Mouse (Mus musculus) heart, embryonic 13.5 days (tissue): ENCODE measurements at regions not wholly inside any gene's neighbourhood (a gene's known extent, or its start where the extent isn't known, plus 50 kb on each side); places are given as distances from the start of the nearest gene placed in this dataset.

Experiments
- ATAC-seq: fragments of 200-750 bp; cut with Nextera tagmentation; 2 replicates; pipeline ENCODE4 v1.8.0; 2017; ENCODE audit warnings: moderate TSS enrichment; ENCODE audit not compliant: insufficient number of reproducible peaks, low FRiP score, low TSS enrichment; ENCODE audit errors: extremely low read depth
- H3K27ac ChIP-seq: fragments of 300-500 bp; sonication (generic); replicated peaks from 2 replicates; pipeline ENCODE4 v1.5.1; 2015; ENCODE audit warnings: moderate library complexity, mild to moderate bottlenecking, inconsistent platforms
- H3K27me3 ChIP-seq: fragments of 300-500 bp; sonication (generic); replicated peaks from 2 replicates; pipeline ENCODE4 v1.6.1; 2015; ENCODE audit warnings: mild to moderate bottlenecking, inconsistent platforms
- H3K36me3 ChIP-seq: fragments of 300-500 bp; sonication (generic); 2 replicates; pipeline ENCODE4 v1.6.1; 2015; ENCODE audit warnings: mild to moderate bottlenecking, inconsistent platforms
- H3K4me1 ChIP-seq: fragments of 300-500 bp; sonication (generic); 2 replicates; pipeline ENCODE4 v1.6.1; 2015; ENCODE audit warnings: inconsistent platforms
- H3K4me2 ChIP-seq: fragments of 300-500 bp; sonication (generic); 2 replicates; pipeline ENCODE4 v1.6.1; 2015; ENCODE audit warnings: inconsistent platforms, mild to moderate bottlenecking, moderate library complexity
- H3K4me3 ChIP-seq: fragments of 300-500 bp; sonication (generic); 2 replicates; pipeline ENCODE4 v1.5.1; 2015; ENCODE audit warnings: moderate library complexity, mild to moderate bottlenecking, inconsistent platforms
- H3K9ac ChIP-seq: fragments of 300-500 bp; sonication (generic); 2 replicates; pipeline ENCODE4 v1.6.1; 2015; ENCODE audit warnings: inconsistent platforms, mild to moderate bottlenecking, moderate library complexity
- H3K9me3 ChIP-seq: fragments of 300-500 bp; sonication (generic); 2 replicates; pipeline ENCODE4 v1.6.1; 2016; ENCODE audit warnings: inconsistent platforms
- WGBS: fragments of 180-500 bp; shearing (Covaris S2); methylation state at CpG from one replicate; pipeline ENCODE4 v1.1.7; 2015; ENCODE audit warnings: mixed read lengths; 5-methylcytosine and 5-hydroxymethylcytosine counted together

- peaks cover 6% of the 10 kb centered on the region; the same call in 1 of the 2 replicates for H3K4me1 ChIP-seq
- H3K9ac ChIP-seq: no peak overlapping the region
- H3K36me3 ChIP-seq: no peaks in the 10 kb centered on the region
- H3K4me2 ChIP-seq: no peak overlapping the region
- peaks cover 6% of the 10 kb centered on the region; the same call in 1 of the 2 replicates for H3K9me3 ChIP-seq
- WGBS: 90% methylated on average over 15 of the region's 15 CpGs
- H3K27ac ChIP-seq: no peak overlapping the region
- H3K4me3 ChIP-seq: no peak overlapping the region
- H3K27me3 ChIP-seq: no peaks in the 10 kb centered on the region
- no peak for ATAC-seq
Observed at GRCm38 (mm10) chr15:96217896-96218295, 69.4 kb upstream of the Arid2 start.

- Histone ChIP-seq H3K4me3 (no peak overlapping the region), H3K27me3 (no peaks in the 10 kb centered on the region), H3K27ac (no peak overlapping the region), H3K36me3 (no peaks in the 10 kb centered on the region), H3K9ac (no peak overlapping the region), H3K4me2 (no peak overlapping the region), H3K4me1 (peaks cover 6% of the 10 kb centered on the region; the same call in 1 of the 2 replicates), H3K9me3 (peaks cover 6% of the 10 kb centered on the region; the same call in 1 of the 2 replicates)
- 62% methylated on average over 7 of the region's 7 CpGs for WGBS
- no peak for ATAC-seq
Observed at GRCm38 (mm10) chr15:96219746-96220145, 67.6 kb upstream of the Arid2 start.

- 84% methylated on average over 3 of the region's 3 CpGs for WGBS
- Histone ChIP-seq H3K9me3 (no peaks in the 10 kb centered on the region), H3K4me3 (no peak overlapping the region), H3K27ac (no peak overlapping the region), H3K4me1 (no peaks in the 10 kb centered on the region), H3K36me3 (no peaks in the 10 kb centered on the region), H3K9ac (no peak overlapping the region), H3K4me2 (no peak overlapping the region), H3K27me3 (no peaks in the 10 kb centered on the region)
- no peak for ATAC-seq
Observed at GRCm38 (mm10) chr15:96231969-96232368, 55.3 kb upstream of the Arid2 start.

GRCm38 (mm10) chr15:96233113-96233512 is 54.2 kb upstream of the Arid2 start:
- H3K4me1 ChIP-seq: no peaks in the 10 kb centered on the region
- no peak overlapping the region for H3K27ac ChIP-seq
- H3K9me3 ChIP-seq: no peaks in the 10 kb centered on the region
- H3K4me2 ChIP-seq: no peak overlapping the region
- no peak for ATAC-seq
- no peak overlapping the region for H3K9ac ChIP-seq
- H3K27me3 ChIP-seq: no peaks in the 10 kb centered on the region
- no peak overlapping the region for H3K4me3 ChIP-seq
- H3K36me3 ChIP-seq: no peaks in the 10 kb centered on the region

- no peaks in the 10 kb centered on the region for H3K36me3 ChIP-seq
- H3K9me3 ChIP-seq: no peaks in the 10 kb centered on the region
- no peak overlapping the region for H3K4me2 ChIP-seq
- H3K4me1 ChIP-seq: no peaks in the 10 kb centered on the region
- ATAC-seq: no peak
- no peak overlapping the region for H3K9ac ChIP-seq
- WGBS: 59% methylated on average over 8 of the region's 8 CpGs
- H3K27me3 ChIP-seq: no peaks in the 10 kb centered on the region
- H3K4me3 ChIP-seq: no peak overlapping the region
- H3K27ac ChIP-seq: no peak overlapping the region
Observed at GRCm38 (mm10) chr15:96234783-96235182, 52.5 kb upstream of the Arid2 start.
